Mouse (Mus musculus) cortical plate, adult 2 months (tissue): ENCODE data around the gene Adora1.

ENCODE experiments used
- CTCF ChIP-seq: fragments of 200-500 bp; IDR thresholded peaks from 2 replicates; pipeline ENCODE4 v1.5.1; 2011; ENCODE audit warnings: mild to moderate bottlenecking, control low read depth, low read length; ENCODE audit not compliant: insufficient read depth; ENCODE audit errors: extremely low read depth
- POLR2A ChIP-seq: fragments of 200-500 bp; IDR thresholded peaks from 2 replicates; pipeline ENCODE4 v1.6.1; 2011; ENCODE audit warnings: mild to moderate bottlenecking, low read length, control low read depth; ENCODE audit not compliant: insufficient read depth; ENCODE audit errors: extremely low read depth

DNA sequence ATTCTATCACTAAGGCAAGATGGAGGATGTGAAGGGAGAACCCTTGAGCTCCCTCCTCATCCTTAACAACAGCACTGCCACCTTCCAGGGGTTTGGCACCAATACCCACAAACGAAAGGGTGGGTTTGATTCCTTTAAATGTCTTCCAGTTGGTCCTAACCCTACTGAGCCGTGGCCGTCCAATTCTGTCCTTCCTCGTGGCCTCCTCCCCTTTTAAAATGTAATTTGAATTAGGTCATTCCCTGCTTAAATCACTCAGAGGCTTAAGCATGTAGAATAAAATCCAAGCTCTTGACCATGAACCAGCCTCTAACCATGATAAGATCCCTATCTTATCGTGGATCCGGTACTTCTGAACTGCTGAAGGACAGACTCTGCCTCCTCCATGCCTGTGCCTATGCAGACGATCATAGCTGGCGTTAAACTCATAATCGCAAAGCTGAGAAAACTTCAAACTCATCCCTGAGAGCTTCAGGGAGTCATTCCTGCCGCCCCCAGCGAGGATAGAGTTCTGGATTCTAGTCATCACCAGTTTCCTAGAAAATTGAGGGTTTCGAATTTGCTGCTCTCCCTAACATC lies 10.5 kb downstream of the Adora1 start:
- TF ChIP-seq CTCF (no peak), POLR2A (no peak)
